Mouse (Mus musculus): ENCODE measurements around the gene Kcnb1. TPM values are rescaled to one million over a fixed set of nuclear protein-coding genes. Genes with fewer than 3 reads are reported as not detected.

Gene Kcnb1
- polyA plus RNA-seq, 1 experiment from 2014 or later, result 1.1 TPM

- Histone ChIP-seq H3K4me1 (ENCODE audit: control insufficient read depth, insufficient read depth, low read length) (no peaks in the 10 kb centered on the region), H3K27ac (ENCODE audit: low read depth, low read length) (no peak overlapping the region), H3K4me2 (ENCODE audit: low read depth) (no peak overlapping the region), H3K27me3 (ENCODE audit: control insufficient read depth, insufficient read depth, low read length) (no peaks in the 10 kb centered on the region), H3K4me3 (ENCODE audit: low read depth, low read length) (no peak overlapping the region), H3K9ac (ENCODE audit: low read length) (no peak overlapping the region), H3K9me3 (ENCODE audit: control insufficient read depth, low read length) (no peaks in the 10 kb centered on the region), H3K36me3 (ENCODE audit: control insufficient read depth, insufficient read depth, low read length) (no peaks in the 10 kb centered on the region)
- no peak for DNase-seq (ENCODE audit: low spot score)
- ATAC-seq (ENCODE audit: insufficient read depth, low FRiP score, low TSS enrichment), result no peak
- 94% methylated on average over 10 of the region's 10 CpGs for WGBS
Observed at GRCm38 (mm10) chr2:167163134-167163533, 26.8 kb downstream of the Kcnb1 start.

GRCm38 (mm10) chr2:167162516-167163021 is 27.4 kb downstream of the Kcnb1 start:
- 86% methylated on average over 10 of the region's 10 CpGs for WGBS
- Histone ChIP-seq H3K9me3 (ENCODE audit: control insufficient read depth, low read length) (no peaks in the 10 kb centered on the region), H3K9ac (ENCODE audit: low read length) (no peak overlapping the region), H3K4me1 (ENCODE audit: control insufficient read depth, insufficient read depth, low read length) (no peaks in the 10 kb centered on the region), H3K4me3 (ENCODE audit: low read depth, low read length) (no peak overlapping the region), H3K4me2 (ENCODE audit: low read depth) (no peak overlapping the region), H3K36me3 (ENCODE audit: control insufficient read depth, insufficient read depth, low read length) (no peaks in the 10 kb centered on the region), H3K27me3 (ENCODE audit: control insufficient read depth, insufficient read depth, low read length) (no peaks in the 10 kb centered on the region), H3K27ac (ENCODE audit: low read depth, low read length) (no peak overlapping the region)
- ATAC-seq (ENCODE audit: insufficient read depth, low FRiP score, low TSS enrichment) (no peak), DNase-seq (ENCODE audit: low spot score) (no peak)

GRCm38 (mm10) chr2:167159721-167160120 is 30.2 kb downstream of the Kcnb1 start:
- DNase-seq (ENCODE audit: low spot score), result no peak
- no peaks in the 10 kb centered on the region for H3K4me1 ChIP-seq (ENCODE audit: control insufficient read depth, insufficient read depth, low read length)
- H3K4me3 ChIP-seq (ENCODE audit: low read depth, low read length), result no peak overlapping the region
- H3K27ac ChIP-seq (ENCODE audit: low read depth, low read length), result no peak overlapping the region
- 93% methylated on average over 4 of the region's 4 CpGs for WGBS
- no peaks in the 10 kb centered on the region for H3K27me3 ChIP-seq (ENCODE audit: control insufficient read depth, insufficient read depth, low read length)
- no peaks in the 10 kb centered on the region for H3K36me3 ChIP-seq (ENCODE audit: control insufficient read depth, insufficient read depth, low read length)
- H3K9me3 ChIP-seq (ENCODE audit: control insufficient read depth, low read length), result no peaks in the 10 kb centered on the region
- no peak overlapping the region for H3K4me2 ChIP-seq (ENCODE audit: low read depth)
- no peak for ATAC-seq (ENCODE audit: insufficient read depth, low FRiP score, low TSS enrichment)
- H3K9ac ChIP-seq (ENCODE audit: low read length), result no peak overlapping the region

DNA sequence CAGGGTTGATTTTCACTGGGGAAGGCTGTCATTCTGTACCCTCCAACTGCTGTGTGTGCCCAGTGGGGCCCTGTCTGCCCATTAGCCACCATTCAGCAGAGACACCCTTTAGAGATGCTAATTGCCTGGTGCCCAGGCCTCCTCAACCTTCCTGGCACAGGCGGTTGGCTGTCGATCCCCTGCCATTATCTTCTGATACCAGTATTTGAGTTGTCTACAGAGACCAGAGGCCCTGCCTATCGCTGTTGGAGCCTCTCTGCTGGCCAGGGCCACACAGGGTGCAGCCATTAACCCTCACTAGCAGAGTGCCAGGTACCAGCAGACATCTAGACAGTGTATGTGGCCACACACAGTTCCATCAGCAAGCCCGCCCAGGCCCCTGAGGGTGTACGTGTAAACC is 31.2 kb downstream of the Kcnb1 start:
- no peaks in the 10 kb centered on the region for H3K4me1 ChIP-seq (ENCODE audit: control insufficient read depth, insufficient read depth, low read length)
- no peaks in the 10 kb centered on the region for H3K36me3 ChIP-seq (ENCODE audit: control insufficient read depth, insufficient read depth, low read length)
- 88% methylated on average over 5 of the region's 5 CpGs for WGBS
- H3K4me2 ChIP-seq (ENCODE audit: low read depth), result no peak overlapping the region
- no peaks in the 10 kb centered on the region for H3K9me3 ChIP-seq (ENCODE audit: control insufficient read depth, low read length)
- no peak for DNase-seq (ENCODE audit: low spot score)
- H3K9ac ChIP-seq (ENCODE audit: low read length), result no peak overlapping the region
- no peak overlapping the region for H3K4me3 ChIP-seq (ENCODE audit: low read depth, low read length)
- no peak for ATAC-seq (ENCODE audit: insufficient read depth, low FRiP score, low TSS enrichment)
- no peaks in the 10 kb centered on the region for H3K27me3 ChIP-seq (ENCODE audit: control insufficient read depth, insufficient read depth, low read length)
- no peak overlapping the region for H3K27ac ChIP-seq (ENCODE audit: low read depth, low read length)

- no peak overlapping the region for H3K4me3 ChIP-seq (ENCODE audit: low read depth, low read length)
- H3K27me3 ChIP-seq (ENCODE audit: control insufficient read depth, insufficient read depth, low read length), result no peaks in the 10 kb centered on the region
- H3K9me3 ChIP-seq (ENCODE audit: control insufficient read depth, low read length), result no peaks in the 10 kb centered on the region; the same call in 1 of the 2 replicates
- no peak overlapping the region for H3K9ac ChIP-seq (ENCODE audit: low read length)
- no peak overlapping the region for H3K4me2 ChIP-seq (ENCODE audit: low read depth)
- 35% methylated on average over 9 of the region's 9 CpGs for WGBS
- no peaks in the 10 kb centered on the region for H3K4me1 ChIP-seq (ENCODE audit: control insufficient read depth, insufficient read depth, low read length)
- no peak for DNase-seq (ENCODE audit: low spot score)
- no peak overlapping the region for H3K27ac ChIP-seq (ENCODE audit: low read depth, low read length)
- ATAC-seq (ENCODE audit: insufficient read depth, low FRiP score, low TSS enrichment), result no peak
- H3K36me3 ChIP-seq (ENCODE audit: control insufficient read depth, insufficient read depth, low read length), result no peaks in the 10 kb centered on the region
Observed at GRCm38 (mm10) chr2:167156118-167156715, 33.7 kb downstream of the Kcnb1 start.

- WGBS, result 54% methylated on average over 4 of the region's 4 CpGs
- Histone ChIP-seq H3K9me3 (ENCODE audit: control insufficient read depth, low read length) (no peaks in the 10 kb centered on the region; the same call in 1 of the 2 replicates), H3K4me1 (ENCODE audit: control insufficient read depth, insufficient read depth, low read length) (no peaks in the 10 kb centered on the region), H3K27me3 (ENCODE audit: control insufficient read depth, insufficient read depth, low read length) (no peaks in the 10 kb centered on the region), H3K4me2 (ENCODE audit: low read depth) (no peak overlapping the region), H3K9ac (ENCODE audit: low read length) (no peak overlapping the region), H3K4me3 (ENCODE audit: low read depth, low read length) (no peak overlapping the region), H3K27ac (ENCODE audit: low read depth, low read length) (no peak overlapping the region), H3K36me3 (ENCODE audit: control insufficient read depth, insufficient read depth, low read length) (no peaks in the 10 kb centered on the region)
- DNase-seq (ENCODE audit: low spot score) (no peak), ATAC-seq (ENCODE audit: insufficient read depth, low FRiP score, low TSS enrichment) (no peak)
Observed at GRCm38 (mm10) chr2:167155541-167155973, 34.4 kb downstream of the Kcnb1 start.

DNA sequence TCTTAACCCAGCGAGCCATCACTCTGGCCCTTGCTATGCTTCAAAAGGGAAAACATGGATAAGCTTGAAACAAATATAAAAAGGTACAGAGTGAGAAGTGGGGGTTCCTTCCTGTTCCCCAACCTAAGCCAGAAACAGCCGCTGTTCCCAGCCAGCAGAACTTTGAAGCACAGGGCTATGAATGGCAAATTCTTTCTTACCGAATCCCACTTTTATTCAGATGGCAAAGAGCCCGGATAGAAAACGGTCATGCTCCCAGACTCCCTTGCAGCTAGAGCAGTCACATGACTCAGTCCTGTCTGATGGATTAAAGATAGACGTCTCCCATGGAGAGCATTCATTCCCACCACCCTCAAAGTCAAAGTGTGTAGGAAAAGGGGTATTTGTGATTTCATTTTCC is 39.1 kb downstream of the Kcnb1 start:
- Histone ChIP-seq H3K36me3 (ENCODE audit: control insufficient read depth, insufficient read depth, low read length) (no peaks in the 10 kb centered on the region), H3K4me2 (ENCODE audit: low read depth) (no peak overlapping the region), H3K4me1 (ENCODE audit: control insufficient read depth, insufficient read depth, low read length) (no peaks in the 10 kb centered on the region), H3K27me3 (ENCODE audit: control insufficient read depth, insufficient read depth, low read length) (no peaks in the 10 kb centered on the region), H3K27ac (ENCODE audit: low read depth, low read length) (no peak overlapping the region), H3K4me3 (ENCODE audit: low read depth, low read length) (no peak overlapping the region), H3K9ac (ENCODE audit: low read length) (no peak overlapping the region), H3K9me3 (ENCODE audit: control insufficient read depth, low read length) (no peaks in the 10 kb centered on the region; the same call in 1 of the 2 replicates)
- 90% methylated on average over 6 of the region's 6 CpGs for WGBS
- ATAC-seq (ENCODE audit: insufficient read depth, low FRiP score, low TSS enrichment), result no peak
- DNase-seq (ENCODE audit: low spot score), result no peak

DNA sequence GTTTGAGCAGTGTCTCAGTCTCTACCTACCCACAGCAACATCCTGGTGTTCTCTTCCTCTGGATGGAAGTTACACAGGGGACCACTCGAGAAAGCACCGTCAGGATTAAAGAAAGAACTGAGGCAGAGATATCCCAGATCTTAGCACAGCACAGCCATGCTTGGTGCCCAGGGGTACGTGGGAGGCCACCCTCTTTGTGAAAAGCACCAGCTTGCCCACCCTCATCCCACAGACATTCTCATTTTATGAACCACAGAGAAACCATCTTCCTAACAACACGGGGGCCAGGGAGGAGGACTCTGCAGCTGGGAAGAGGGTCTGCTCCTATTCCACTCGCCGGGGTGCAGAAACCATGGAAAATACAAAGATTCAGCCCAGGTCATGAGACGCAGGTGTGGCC is 39.8 kb downstream of the Kcnb1 start:
- no peaks in the 10 kb centered on the region for H3K27me3 ChIP-seq (ENCODE audit: control insufficient read depth, insufficient read depth, low read length)
- no peak overlapping the region for H3K4me2 ChIP-seq (ENCODE audit: low read depth)
- ATAC-seq (ENCODE audit: insufficient read depth, low FRiP score, low TSS enrichment) (no peak), DNase-seq (ENCODE audit: low spot score) (no peak)
- no peak overlapping the region for H3K4me3 ChIP-seq (ENCODE audit: low read depth, low read length)
- H3K36me3 ChIP-seq (ENCODE audit: control insufficient read depth, insufficient read depth, low read length), result no peaks in the 10 kb centered on the region
- H3K27ac ChIP-seq (ENCODE audit: low read depth, low read length), result no peak overlapping the region
- H3K4me1 ChIP-seq (ENCODE audit: control insufficient read depth, insufficient read depth, low read length), result no peaks in the 10 kb centered on the region
- 93% methylated on average over 7 of the region's 7 CpGs for WGBS
- H3K9me3 ChIP-seq (ENCODE audit: control insufficient read depth, low read length), result no peaks in the 10 kb centered on the region; the same call in 1 of the 2 replicates
- H3K9ac ChIP-seq (ENCODE audit: low read length), result no peak overlapping the region

DNA sequence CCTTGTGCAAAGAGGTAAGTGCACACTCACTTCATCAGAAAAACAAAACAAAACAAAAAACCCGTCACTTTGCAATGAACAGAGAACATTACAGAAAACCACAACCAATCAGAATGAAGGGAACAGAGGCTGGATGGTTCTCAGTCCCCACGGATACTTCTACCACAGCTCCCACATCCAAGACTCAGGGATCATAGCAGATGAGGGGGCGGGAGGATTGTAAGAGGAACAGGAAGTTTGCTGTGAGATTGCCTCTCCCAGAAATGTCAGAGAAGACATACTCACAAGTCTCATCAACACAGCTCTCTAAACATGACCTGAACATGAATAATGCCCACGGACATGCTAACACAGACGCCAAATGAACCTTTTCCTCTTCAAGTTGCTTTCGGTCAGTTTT is 40.9 kb downstream of the Kcnb1 start:
- DNase-seq (ENCODE audit: low spot score), result no peak
- Histone ChIP-seq H3K4me1 (ENCODE audit: control insufficient read depth, insufficient read depth, low read length) (no peaks in the 10 kb centered on the region), H3K36me3 (ENCODE audit: control insufficient read depth, insufficient read depth, low read length) (no peaks in the 10 kb centered on the region), H3K4me3 (ENCODE audit: low read depth, low read length) (no peak overlapping the region), H3K4me2 (ENCODE audit: low read depth) (no peak overlapping the region), H3K27ac (ENCODE audit: low read depth, low read length) (no peak overlapping the region), H3K9ac (ENCODE audit: low read length) (no peak overlapping the region), H3K9me3 (ENCODE audit: control insufficient read depth, low read length) (no peaks in the 10 kb centered on the region; the same call in 1 of the 2 replicates), H3K27me3 (ENCODE audit: control insufficient read depth, insufficient read depth, low read length) (no peaks in the 10 kb centered on the region)
- WGBS, result 90% methylated on average over 6 of the region's 6 CpGs
- ATAC-seq (ENCODE audit: insufficient read depth, low FRiP score, low TSS enrichment), result no peak
